Mouse (Mus musculus): Measurements from ENCODE around the gene Slco6d1. TPM values are rescaled to one million over a fixed set of nuclear protein-coding genes. Genes with fewer than 3 reads are reported as not detected.

The Slco6d1 gene
- polyA plus RNA-seq, 1 experiment from 2014 or later = not detected

GRCm38 (mm10) chr1:98565701-98566100 is 144.8 kb downstream of the Slco6d1 start:
- Histone ChIP-seq H3K27me3 (no peaks in the 10 kb centered on the region), H3K9me3 (replicated peaks) (no peaks in the 10 kb centered on the region), H3K4me1 (replicated peaks) (no peaks in the 10 kb centered on the region), H3K27ac (no peak overlapping the region), H3K4me3 (replicated peaks) (no peak overlapping the region), H3K36me3 (no peaks in the 10 kb centered on the region), H3K4me2 (no peak overlapping the region), H3K9ac (no peak overlapping the region)
- no peak for DNase-seq
- no peak for ATAC-seq (ENCODE audit: low read depth)

Small RNAs within 50 kb of the gene (microRNA-seq; reads per million reads assigned to microRNA genes)
- gene Gm26134 = not detected

Data from liver, embryonic 13.5 days (tissue).